Mouse (Mus musculus) E14TG2a.4 (cell line): ENCODE results near the gene Bpifb1.

Experiments used
- CTCF ChIP-seq: conservative IDR thresholded peaks from 2 replicates; pipeline ENCODE4 v1.5.1; 2014; ENCODE audit warnings: low read length
- NANOG ChIP-seq: IDR thresholded peaks from 2 replicates; pipeline ENCODE4 v1.6.1; 2014; ENCODE audit warnings: borderline replicate concordance, low read length, mixed read lengths
- POU5F1 ChIP-seq: IDR thresholded peaks from 2 replicates; pipeline ENCODE4 v1.6.1; 2014; ENCODE audit warnings: low read length, borderline replicate concordance

DNA sequence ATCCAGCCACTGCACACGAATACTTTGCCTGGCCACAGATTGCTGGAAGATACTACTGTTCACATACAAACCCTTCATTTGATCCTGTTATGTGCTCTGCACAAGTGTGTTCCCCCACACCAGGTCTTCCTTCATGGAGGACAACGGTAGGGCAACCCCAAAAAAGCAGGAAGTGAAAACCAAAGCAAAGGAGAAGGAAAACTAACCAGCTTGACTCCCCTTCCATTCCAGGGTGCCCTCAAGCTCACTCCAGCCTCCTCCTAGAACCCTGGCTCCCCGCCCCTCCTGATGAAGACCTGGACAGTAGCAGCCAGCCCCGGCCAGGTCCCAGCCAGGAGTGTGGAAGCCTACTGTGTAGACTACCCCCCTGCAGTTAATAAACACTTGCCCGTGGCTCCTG is 29.3 kb downstream of the Bpifb1 start:
- TF ChIP-seq CTCF = no peak
- TF ChIP-seq NANOG = no peak
- no peak for TF ChIP-seq POU5F1
